Mouse (Mus musculus): ENCODE data around the gene Thra. TPM values are rescaled to one million over a fixed set of nuclear protein-coding genes. Genes with fewer than 3 reads are reported as not detected.

The Thra gene
- polyA plus RNA-seq, 1 experiment from 2014 or later, result 63.8 TPM

GRCm38 (mm10) chr11:98797306-98797705, 56.9 kb downstream of the Thra start:
- WGBS, result 5% methylated on average over 5 of the region's 5 CpGs
- Histone ChIP-seq H3K9me3 (ENCODE audit: control insufficient read depth, low read length) (no peaks in the 10 kb centered on the region), H3K27ac (ENCODE audit: low read depth) (no peak overlapping the region), H3K4me1 (replicated peaks; ENCODE audit: control insufficient read depth, insufficient read depth, low read length) (peaks cover 23% of the 10 kb centered on the region), H3K4me3 (ENCODE audit: low read depth, low read length) (peak overlapping the region; percentile 100), H3K9ac (ENCODE audit: low read length) (peak overlapping the region; percentile 98), H3K27me3 (replicated peaks; ENCODE audit: control insufficient read depth, insufficient read depth, low read length) (no peaks in the 10 kb centered on the region), H3K4me2 (ENCODE audit: low read length) (peak overlapping the region; percentile 77), H3K36me3 (ENCODE audit: control insufficient read depth, insufficient read depth, low read length) (peaks cover 40% of the 10 kb centered on the region)
- no peak for ATAC-seq (replicated peaks; ENCODE audit: low FRiP score, low TSS enrichment, low read depth)
- no peak for DNase-seq (ENCODE audit: low spot score)

- H3K36me3 ChIP-seq (ENCODE audit: control insufficient read depth, insufficient read depth, low read length), result peaks cover 46% of the 10 kb centered on the region
- peaks cover 23% of the 10 kb centered on the region for H3K4me1 ChIP-seq (replicated peaks; ENCODE audit: control insufficient read depth, insufficient read depth, low read length)
- DNase-seq (ENCODE audit: low spot score) (no peak), ATAC-seq (replicated peaks; ENCODE audit: low FRiP score, low TSS enrichment, low read depth) (no peak)
- H3K4me2 ChIP-seq (ENCODE audit: low read length), result peak overlapping the region; percentile 77
- WGBS, result 37% methylated on average over 4 of the region's 4 CpGs
- peak overlapping the region; percentile 100 for H3K4me3 ChIP-seq (ENCODE audit: low read depth, low read length)
- H3K27me3 ChIP-seq (replicated peaks; ENCODE audit: control insufficient read depth, insufficient read depth, low read length), result no peaks in the 10 kb centered on the region
- no peaks in the 10 kb centered on the region for H3K9me3 ChIP-seq (ENCODE audit: control insufficient read depth, low read length)
- peak overlapping the region; percentile 98 for H3K9ac ChIP-seq (ENCODE audit: low read length)
- H3K27ac ChIP-seq (ENCODE audit: low read depth), result no peak overlapping the region
Observed at GRCm38 (mm10) chr11:98797909-98798308, 57.5 kb downstream of the Thra start.

- Histone ChIP-seq H3K4me1 (replicated peaks; ENCODE audit: control insufficient read depth, insufficient read depth, low read length) (peaks cover 8% of the 10 kb centered on the region; the same call in 1 of the 2 replicates), H3K27ac (ENCODE audit: low read depth) (no peak within 1 kb of the TSS), H3K4me2 (ENCODE audit: low read length) (no peak within 1 kb of the TSS), H3K9me3 (ENCODE audit: control insufficient read depth, low read length) (no peaks in the 10 kb centered on the region), H3K4me3 (ENCODE audit: low read depth, low read length) (no peak within 1 kb of the TSS), H3K27me3 (replicated peaks; ENCODE audit: control insufficient read depth, insufficient read depth, low read length) (no peaks in the 10 kb centered on the region), H3K36me3 (ENCODE audit: control insufficient read depth, insufficient read depth, low read length) (peaks cover 88% of the 10 kb centered on the region), H3K9ac (ENCODE audit: low read length) (no peak within 1 kb of the TSS)
- no peak for ATAC-seq (replicated peaks; ENCODE audit: low FRiP score, low TSS enrichment, low read depth)
- DNase-seq (ENCODE audit: low spot score), result no peak
- WGBS, result 96% methylated on average over 5 of the region's 5 CpGs
Observed at GRCm38 (mm10) chr11:98804605-98805004, 64.2 kb downstream of the Thra start, which contains the start of gene Casc3. Gene Casc3, plus strand, starts transcription at chr11:98804905.

GRCm38 (mm10) chr11:98808417-98808816, 68.0 kb downstream of the Thra start:
- Histone ChIP-seq H3K27ac (ENCODE audit: low read depth) (peak overlapping the region; percentile 97; the same call in 1 of the 2 replicates), H3K9ac (ENCODE audit: low read length) (no peak overlapping the region), H3K9me3 (ENCODE audit: control insufficient read depth, low read length) (no peaks in the 10 kb centered on the region), H3K27me3 (replicated peaks; ENCODE audit: control insufficient read depth, insufficient read depth, low read length) (no peaks in the 10 kb centered on the region), H3K36me3 (ENCODE audit: control insufficient read depth, insufficient read depth, low read length) (peaks cover 74% of the 10 kb centered on the region), H3K4me3 (ENCODE audit: low read depth, low read length) (no peak overlapping the region), H3K4me1 (replicated peaks; ENCODE audit: control insufficient read depth, insufficient read depth, low read length) (peaks cover 16% of the 10 kb centered on the region), H3K4me2 (ENCODE audit: low read length) (peak overlapping the region; percentile 53)
- no peak for ATAC-seq (replicated peaks; ENCODE audit: low FRiP score, low TSS enrichment, low read depth)
- 65% methylated on average over 2 of the region's 2 CpGs for WGBS
- DNase-seq (ENCODE audit: low spot score), result no peak

GRCm38 (mm10) chr11:98809457-98810290, 69.2 kb downstream of the Thra start:
- ATAC-seq (replicated peaks; ENCODE audit: low FRiP score, low TSS enrichment, low read depth), result peak; percentile 99

GRCm38 (mm10) chr11:98810686-98811085, 70.2 kb downstream of the Thra start:
- DNase-seq (ENCODE audit: low spot score) (no peak), ATAC-seq (replicated peaks; ENCODE audit: low FRiP score, low TSS enrichment, low read depth) (no peak)
- peaks cover 73% of the 10 kb centered on the region for H3K36me3 ChIP-seq (ENCODE audit: control insufficient read depth, insufficient read depth, low read length)
- 55% methylated on average over 7 of the region's 7 CpGs for WGBS
- peaks cover 16% of the 10 kb centered on the region for H3K4me1 ChIP-seq (replicated peaks; ENCODE audit: control insufficient read depth, insufficient read depth, low read length)
- H3K4me2 ChIP-seq (ENCODE audit: low read length), result peak overlapping the region; percentile 88
- no peaks in the 10 kb centered on the region for H3K27me3 ChIP-seq (replicated peaks; ENCODE audit: control insufficient read depth, insufficient read depth, low read length)
- no peak overlapping the region for H3K27ac ChIP-seq (ENCODE audit: low read depth)
- H3K4me3 ChIP-seq (ENCODE audit: low read depth, low read length), result peak overlapping the region; percentile 75
- H3K9ac ChIP-seq (ENCODE audit: low read length), result peak overlapping the region; percentile 86
- no peaks in the 10 kb centered on the region for H3K9me3 ChIP-seq (ENCODE audit: control insufficient read depth, low read length)

More at GRCm38 (mm10) chr11:98809457-98810290, 69.2 kb downstream of the Thra start:
- peak; percentile 96 for DNase-seq (ENCODE audit: low spot score)
- peaks cover 16% of the 10 kb centered on the region for H3K4me1 ChIP-seq (replicated peaks; ENCODE audit: control insufficient read depth, insufficient read depth, low read length)
- WGBS, result under 1% methylated on average over 73 of the region's 84 CpGs
- H3K27me3 ChIP-seq (replicated peaks; ENCODE audit: control insufficient read depth, insufficient read depth, low read length), result no peaks in the 10 kb centered on the region
- peak overlapping the region; percentile 97 for H3K27ac ChIP-seq (ENCODE audit: low read depth)
- H3K36me3 ChIP-seq (ENCODE audit: control insufficient read depth, insufficient read depth, low read length), result peaks cover 73% of the 10 kb centered on the region
- no peaks in the 10 kb centered on the region for H3K9me3 ChIP-seq (ENCODE audit: control insufficient read depth, low read length)
- peak overlapping the region; percentile 86 for H3K9ac ChIP-seq (ENCODE audit: low read length)
- peak overlapping the region; percentile 88 for H3K4me2 ChIP-seq (ENCODE audit: low read length)
- peak overlapping the region; percentile 75 for H3K4me3 ChIP-seq (ENCODE audit: low read depth, low read length)

- no peak overlapping the region for H3K4me2 ChIP-seq (ENCODE audit: low read length)
- H3K27me3 ChIP-seq (replicated peaks; ENCODE audit: control insufficient read depth, insufficient read depth, low read length), result no peaks in the 10 kb centered on the region
- 91% methylated on average over 1 of the region's 1 CpGs for WGBS
- no peak overlapping the region for H3K9ac ChIP-seq (ENCODE audit: low read length)
- H3K36me3 ChIP-seq (ENCODE audit: control insufficient read depth, insufficient read depth, low read length), result peaks cover 94% of the 10 kb centered on the region
- no peak for ATAC-seq (replicated peaks; ENCODE audit: low FRiP score, low TSS enrichment, low read depth)
- DNase-seq (ENCODE audit: low spot score), result no peak
- H3K4me3 ChIP-seq (ENCODE audit: low read depth, low read length), result no peak overlapping the region
- no peaks in the 10 kb centered on the region for H3K4me1 ChIP-seq (replicated peaks; ENCODE audit: control insufficient read depth, insufficient read depth, low read length)
- no peaks in the 10 kb centered on the region for H3K9me3 ChIP-seq (ENCODE audit: control insufficient read depth, low read length)
- H3K27ac ChIP-seq (ENCODE audit: low read depth), result no peak overlapping the region
Observed at GRCm38 (mm10) chr11:98816706-98817239, 76.3 kb downstream of the Thra start.

Measured in intestine, embryonic 14.5 days (tissue).